Mouse (Mus musculus) T-helper 1 cell (primary cell): Measurements from ENCODE around the gene Scgb3a1.

ENCODE experiments used
- in situ Hi-C: fragments of 300-600 bp; cut with MboI, MseI; formaldehyde crosslinking; loops from one replicate; pipeline ENCODE4 v1.15.1; 2025; ENCODE audit warnings: high pct_unique_total_duplicates

Scgb3a1 gene

GRCm38 (mm10) chr11:49663310-49663709, at the start of gene Scgb3a1:
Gene Scgb3a1, plus strand, starts transcription at chr11:49663610.
- in situ Hi-C loops: loop anchor here (25.0 kb wide), 1 partner anchor 1049 kb away; no protein-coding TSS in a partner anchor

- in situ Hi-C loops: no loop called here
Measured at GRCm38 (mm10) chr11:49615856-49616725, 47.3 kb upstream of the Scgb3a1 start.

DNA sequence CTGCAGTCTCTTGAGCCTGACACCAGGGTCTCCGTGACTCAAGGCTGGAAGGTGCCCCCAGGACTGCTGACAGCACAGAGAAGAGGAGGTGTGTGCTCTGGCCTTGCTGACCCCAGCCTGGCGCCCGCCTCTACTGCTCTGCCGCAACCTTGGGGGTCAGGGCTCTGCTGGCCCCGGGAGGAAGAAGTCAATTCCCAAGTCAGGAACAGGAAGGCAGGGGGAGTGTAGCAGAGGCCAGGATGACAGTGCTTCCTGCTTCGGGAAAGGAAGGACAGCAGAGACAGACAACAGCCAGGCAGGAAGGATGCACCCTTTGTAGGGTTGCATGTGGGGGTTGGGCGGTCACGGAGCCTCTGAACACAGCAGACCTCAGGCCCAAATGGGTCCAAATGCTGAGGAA, 44.9 kb upstream of the Scgb3a1 start:
- in situ Hi-C loops: no loop called here

- in situ Hi-C loops: loop anchor here (5.0 kb wide), 1 partner anchor 50 kb away; no protein-coding TSS in a partner anchor
Measured at GRCm38 (mm10) chr11:49621953-49622352, 41.5 kb upstream of the Scgb3a1 start.

- in situ Hi-C loops: loop anchor here (5.0 kb wide), 1 partner anchor 52 kb away; no protein-coding TSS in a partner anchor
Measured at GRCm38 (mm10) chr11:49624156-49624555, 39.3 kb upstream of the Scgb3a1 start.

GRCm38 (mm10) chr11:49625863-49626262, 37.5 kb upstream of the Scgb3a1 start:
- in situ Hi-C loops: no loop called here

GRCm38 (mm10) chr11:49626748-49627147, 36.7 kb upstream of the Scgb3a1 start:
- in situ Hi-C loops: no loop called here

DNA sequence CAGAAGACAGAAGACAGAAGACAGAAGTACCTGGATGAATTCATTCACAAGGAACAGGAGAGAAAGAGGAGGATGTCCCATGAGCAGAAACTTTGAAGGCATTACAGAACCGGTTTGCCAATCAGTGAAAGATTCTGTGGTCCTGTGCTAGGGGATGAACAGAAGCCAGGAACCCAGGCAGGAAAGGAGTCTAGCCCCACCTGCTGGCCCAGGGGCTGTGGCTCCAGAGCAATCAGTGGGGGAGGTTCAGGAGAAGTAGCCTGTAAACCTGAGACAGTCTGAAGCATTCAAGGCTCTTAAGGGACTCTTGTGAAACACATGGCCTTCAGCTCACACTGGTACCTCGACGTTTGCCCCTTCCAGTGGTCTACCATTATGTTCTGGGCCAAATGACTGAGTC, 32.3 kb upstream of the Scgb3a1 start:
- in situ Hi-C loops: no loop called here

DNA sequence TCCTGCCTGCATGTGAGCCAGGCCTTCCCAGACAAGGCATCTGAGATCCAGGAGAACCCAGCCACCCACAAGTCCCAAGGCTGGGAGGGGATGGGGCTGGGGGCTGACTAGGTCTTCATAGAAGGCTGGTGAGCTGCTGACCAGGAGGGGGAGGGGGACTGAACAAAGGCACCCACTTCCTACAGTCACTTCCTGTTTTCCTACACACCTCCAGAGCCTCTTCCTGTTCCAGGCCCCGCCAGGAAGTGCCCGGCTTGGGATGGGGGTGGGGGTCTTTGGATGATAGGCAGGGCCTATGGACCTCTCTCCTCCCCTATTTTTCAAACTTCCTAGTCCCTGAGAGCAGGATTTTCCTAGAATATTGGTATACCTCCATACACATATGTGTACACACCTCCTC, 31.2 kb upstream of the Scgb3a1 start:
- in situ Hi-C loops: no loop called here

GRCm38 (mm10) chr11:49634101-49634500, 29.3 kb upstream of the Scgb3a1 start:
- in situ Hi-C loops: no loop called here

DNA sequence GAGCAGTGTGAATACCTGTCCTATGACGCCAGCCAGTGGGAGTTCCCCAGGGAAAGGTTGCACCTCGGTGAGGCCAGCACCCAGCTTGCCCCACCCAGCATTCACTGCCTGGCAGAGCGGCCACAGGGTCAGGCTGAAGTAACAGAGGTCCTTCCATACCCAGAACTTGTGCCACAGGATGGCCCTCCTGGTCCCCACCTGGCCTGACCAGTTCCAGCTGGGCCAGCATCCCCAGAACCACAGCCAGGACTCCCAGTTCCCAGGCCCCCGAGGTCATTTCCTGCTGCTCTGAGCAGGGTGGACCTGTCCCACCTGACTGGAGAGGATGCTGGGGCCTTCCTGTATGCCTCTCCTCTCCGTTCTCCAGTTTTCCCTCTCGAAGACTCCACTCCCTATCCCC, 27.7 kb upstream of the Scgb3a1 start:
- in situ Hi-C loops: no loop called here

DNA sequence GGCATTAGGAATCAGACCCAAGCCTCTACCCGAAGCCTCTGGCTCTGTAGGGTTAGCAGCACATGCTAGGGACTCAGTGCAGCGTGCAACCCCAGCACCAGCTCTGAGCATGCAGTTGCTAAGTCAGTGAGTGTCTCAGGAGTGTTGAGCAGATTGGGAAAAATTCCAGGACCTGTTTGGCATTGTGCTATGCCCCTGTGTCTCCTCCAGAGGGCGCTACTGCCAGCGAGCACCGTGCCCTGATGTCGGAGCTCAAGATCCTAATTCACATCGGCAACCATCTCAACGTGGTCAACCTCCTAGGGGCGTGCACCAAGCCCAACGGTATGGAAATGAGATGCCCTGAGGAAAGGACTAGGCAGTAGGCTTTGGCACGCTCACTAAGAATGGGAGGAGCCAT, 27.0 kb upstream of the Scgb3a1 start:
- in situ Hi-C loops: no loop called here

DNA sequence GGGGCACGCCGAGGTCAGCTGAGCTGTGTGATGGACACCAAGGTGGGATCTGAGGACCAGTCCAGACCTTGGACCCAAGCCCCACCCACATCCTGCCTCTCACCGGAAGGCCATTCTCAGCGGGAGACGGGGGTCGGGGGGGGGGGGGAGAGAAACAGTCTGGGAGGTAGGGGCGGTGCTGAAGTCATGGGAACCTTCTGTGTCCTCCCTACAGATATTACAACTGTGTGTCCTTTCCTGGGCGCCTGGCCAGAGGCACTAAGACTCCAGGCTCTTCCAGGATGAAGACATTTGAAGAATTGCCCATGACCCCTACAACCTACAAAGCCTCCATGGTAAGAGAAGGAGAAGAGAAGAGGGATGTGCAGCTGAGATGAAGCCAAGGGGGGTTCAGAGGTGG, 17.7 kb upstream of the Scgb3a1 start:
- in situ Hi-C loops: no loop called here

GRCm38 (mm10) chr11:49650113-49650993, 13.1 kb upstream of the Scgb3a1 start:
- in situ Hi-C loops: loop anchor here (25.0 kb wide), 1 partner anchor 1062 kb away; no protein-coding TSS in a partner anchor

GRCm38 (mm10) chr11:49650994-49651761, 12.2 kb upstream of the Scgb3a1 start:
- in situ Hi-C loops: loop anchor here (25.0 kb wide), 1 partner anchor 1061 kb away; no protein-coding TSS in a partner anchor

GRCm38 (mm10) chr11:49651762-49652322, 11.6 kb upstream of the Scgb3a1 start:
- in situ Hi-C loops: loop anchor here (25.0 kb wide), 1 partner anchor 1060 kb away; no protein-coding TSS in a partner anchor

GRCm38 (mm10) chr11:49652401-49653078, 10.9 kb upstream of the Scgb3a1 start:
- in situ Hi-C loops: loop anchor here (25.0 kb wide), 1 partner anchor 1060 kb away; no protein-coding TSS in a partner anchor

GRCm38 (mm10) chr11:49653079-49653408, 10.4 kb upstream of the Scgb3a1 start:
- in situ Hi-C loops: loop anchor here (25.0 kb wide), 1 partner anchor 1059 kb away; no protein-coding TSS in a partner anchor

DNA sequence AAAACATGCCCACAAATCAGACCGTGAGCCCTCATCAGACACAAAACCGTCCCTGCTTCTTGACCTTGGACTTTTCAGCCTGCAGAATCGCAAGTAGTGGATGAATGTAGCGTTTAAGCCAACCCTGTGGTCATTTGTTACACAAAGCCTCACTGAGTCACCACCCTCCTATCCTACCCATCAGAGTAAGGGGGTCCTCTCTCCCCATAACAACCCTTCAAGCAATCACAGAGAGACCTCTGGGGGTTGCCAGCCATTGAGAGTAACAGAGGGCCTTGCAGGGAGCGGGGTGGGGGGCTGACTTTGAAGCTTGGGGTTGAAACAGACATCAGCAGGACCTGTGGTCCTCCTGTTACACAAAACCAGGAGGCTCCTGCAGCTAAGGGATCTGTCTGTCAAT, 8.8 kb upstream of the Scgb3a1 start:
- in situ Hi-C loops: loop anchor here (5.0 to 25.0 kb wide), 2 partner anchors 218 to 1058 kb away; no protein-coding TSS in a partner anchor

- in situ Hi-C loops: loop anchor here (5.0 to 25.0 kb wide), 2 partner anchors 217 to 1057 kb away; no protein-coding TSS in a partner anchor
Measured at GRCm38 (mm10) chr11:49655501-49655900, 7.9 kb upstream of the Scgb3a1 start.
